In the genomic region with DNA sequence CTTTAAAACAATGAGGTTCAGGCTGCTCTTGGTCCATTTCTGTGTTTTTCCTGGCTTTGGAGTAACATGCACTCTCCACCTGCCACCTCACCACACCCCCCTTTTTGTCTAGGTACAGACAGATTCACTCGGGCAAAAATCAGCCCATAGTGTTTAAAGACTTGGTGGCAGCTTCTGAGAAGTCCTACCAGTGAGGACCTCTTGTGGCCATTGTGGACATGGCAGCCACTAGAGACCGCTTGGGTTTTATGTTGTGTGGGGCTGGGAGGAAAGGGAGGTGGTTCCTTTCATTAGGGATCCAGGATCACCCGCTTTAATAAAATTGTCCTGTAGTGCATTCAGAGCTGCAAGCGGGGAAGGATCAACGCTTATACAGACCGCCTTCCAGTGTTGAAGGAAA, we compare ENCODE assay signal across 10 mouse cellular contexts. TPM values are rescaled to one million over a fixed set of nuclear protein-coding genes. Genes with fewer than 3 reads are reported as not detected.
DNase-seq lines count a peak whose midpoint lies in the region; ATAC-seq and TF ChIP-seq lines count a peak whose summit lies in the region.
"Had no signal": no experiment of that assay in that cellular context is flagged by ENCODE, and none has a peak within 500 bp of the region (broad histone marks: within the 10 kb centered on the region; RNA-seq: fewer than 3 reads in every experiment).

No protein-coding gene starts in this region.

- no peak for DNase-seq in cerebellum, adult 11-12 months
- DNase-seq in ovary, postnatal 14 days (ENCODE audit: low spot score) = peak; percentile 30
- no peak for DNase-seq in ovary, postnatal 10 days (ENCODE audit: low spot score)
- peak; percentile 25 to 52 for DNase-seq in cerebellum, postnatal 25 days
- peak; percentile 36 for DNase-seq in heart, postnatal 0 days (ENCODE audit: low spot score)
- DNase-seq in left cerebral cortex, postnatal 25 days (ENCODE audit: low spot score in 2 of 2) = peak; percentile 37 to 40
- peak; percentile 50 to 55 for DNase-seq in right cerebral cortex, adult 2 months (ENCODE audit: low spot score in 2 of 2)

- no peak overlapping the region for H3K9ac ChIP-seq in heart, postnatal 0 days (replicated peaks; ENCODE audit: low read depth, low read length)
- H3K9ac ChIP-seq: heart, embryonic 15.5 days had no signal

- H3K4me2 ChIP-seq in heart, postnatal 0 days (ENCODE audit: low read depth, low read length) = no peak overlapping the region
- H3K4me2 ChIP-seq: heart, embryonic 15.5 days had no signal

- intact Hi-C loops in left cerebral cortex, postnatal 25 days (cut with DNase I) = loop anchor here (1.0 kb wide), 1 partner anchor 189 kb away; no protein-coding TSS in a partner anchor

- H3K9me3 ChIP-seq in heart, postnatal 0 days (replicated peaks; ENCODE audit: control insufficient read depth, low read length) = no peaks in the 10 kb centered on the region
- H3K9me3 ChIP-seq: heart, embryonic 15.5 days had no signal

- peak; percentile 81 for TF ChIP-seq CTCF in heart, postnatal 0 days (IDR thresholded peaks at IDR 0.05; ENCODE audit: low read depth)

- TF ChIP-seq EP300 in heart, postnatal 0 days (IDR thresholded peaks at IDR 0.05; ENCODE audit: low read depth) = no peak

- 33% methylated on average over 6 of the region's 6 CpGs for WGBS in heart, postnatal 0 days

- H3K4me1 ChIP-seq in heart, postnatal 0 days (ENCODE audit: control insufficient read depth, insufficient read depth) = no peaks in the 10 kb centered on the region
- H3K4me1 ChIP-seq: heart, embryonic 15.5 days had no signal

- H3K27ac ChIP-seq in heart, postnatal 0 days (ENCODE audit: low read depth) = no peak overlapping the region
- H3K27ac ChIP-seq: heart, embryonic 15.5 days had no signal

- H3K36me3 ChIP-seq in heart, postnatal 0 days (replicated peaks; ENCODE audit: control insufficient read depth, insufficient read depth, low read length) = peaks cover 3% of the 10 kb centered on the region; the same call in 1 of the 2 replicates
- H3K36me3 ChIP-seq: heart, embryonic 15.5 days had no signal

- peak; percentile 32; the same call in 1 of the 2 replicates for ATAC-seq in cerebellum, adult (ENCODE audit: insufficient number of reproducible peaks, low FRiP score, low TSS enrichment)
- no peak for ATAC-seq in heart, postnatal 0 days (ENCODE audit: insufficient read depth, low read depth)

- no peak overlapping the region for H3K4me3 ChIP-seq in heart, postnatal 0 days (ENCODE audit: low read depth, low read length)
- H3K4me3 ChIP-seq: heart, embryonic 15.5 days had no signal

- H3K27me3 ChIP-seq in heart, postnatal 0 days (ENCODE audit: control insufficient read depth, insufficient read depth, low read length) = no peaks in the 10 kb centered on the region
- H3K27me3 ChIP-seq: CH12.LX; heart, embryonic 15.5 days had no signal

RNA-seq across cellular contexts. Expression of gene Mfsd9, which starts 21.9 kb away (rescaled TPM):
- 2.2 and 3.5 TPM in 2 replicates for total RNA-seq in heart, postnatal 0 days (2014; rRNA removed; ENCODE audit: low replicate concordance)
- 1.2 and 1.6 TPM in 2 replicates for polyA plus RNA-seq in heart, postnatal 0 days (2015; fragmentation: Nextera tagmentation; extraction: Ambion mirVana)
- total RNA-seq in left cerebral cortex, postnatal 25 days (2021) = 1 to 10 TPM; 3.6 to 4.3 TPM
- total RNA-seq: CH12.LX had no signal

RNA-seq across cellular contexts. Expression of gene Tmem182, which starts 36.8 kb away (rescaled TPM):
- 117 and 125 TPM in 2 replicates for total RNA-seq in heart, postnatal 0 days (2014; rRNA removed; ENCODE audit: low replicate concordance)
- polyA plus RNA-seq in heart, postnatal 0 days (2015; fragmentation: Nextera tagmentation; extraction: Ambion mirVana) = 102 and 103 TPM in 2 replicates
- total RNA-seq in left cerebral cortex, postnatal 25 days (2021) = under 1 TPM in 1 of 2 experiments, not detected in 1; 0.25 TPM
- total RNA-seq: CH12.LX had no signal

Comparison
In these comparisons a context has a peak if more than half of its experiments do, and no peak if none do; other contexts are left out.
1. DNase-seq: peak in ovary, postnatal 14 days (single experiment), cerebellum, postnatal 25 days (2 of 2), heart, postnatal 0 days (single experiment), left cerebral cortex, postnatal 25 days (2 of 2) and right cerebral cortex, adult 2 months (2 of 2); none in cerebellum, adult 11-12 months (single experiment) and ovary, postnatal 10 days (single experiment).
2. RNA of gene Tmem182, which starts 36.8 kb away (total RNA-seq): 117 to 125 TPM in heart, postnatal 0 days; 0.25 TPM in left cerebral cortex, postnatal 25 days; every median in the first group is over 10 times any median in the second.